Mouse (Mus musculus): ENCODE measurements at regions not wholly inside any gene's neighbourhood (a gene's known extent, or its start where the extent isn't known, plus 50 kb on each side); places are given as distances from the start of the nearest gene placed in this dataset.
"Not testable (repeated sequence)": the region's sequence is repeated elsewhere in the genome, so short reads cannot be mapped to it uniquely, and the experiment has no call there.

GRCm38 (mm10) chr16:82661015-82661414 lies 167.2 kb upstream of the Gm21833 start:
- peak; percentile 9 to 12 for DNase-seq (ENCODE audit: low spot score in 2 of 2)

GRCm38 (mm10) chr16:82674926-82675325 lies 153.3 kb upstream of the Gm21833 start:
- DNase-seq (ENCODE audit: low spot score in 2 of 2) = no peak

- DNase-seq (ENCODE audit: low spot score in 2 of 2) = not testable (repeated sequence)
These were observed 145.1 kb upstream of the Gm21833 start for GRCm38 (mm10) chr16:82683113-82683512.

- DNase-seq (ENCODE audit: low spot score in 2 of 2) = no peak
These were observed 127.3 kb upstream of the Gm21833 start for GRCm38 (mm10) chr16:82700922-82701321.

DNA sequence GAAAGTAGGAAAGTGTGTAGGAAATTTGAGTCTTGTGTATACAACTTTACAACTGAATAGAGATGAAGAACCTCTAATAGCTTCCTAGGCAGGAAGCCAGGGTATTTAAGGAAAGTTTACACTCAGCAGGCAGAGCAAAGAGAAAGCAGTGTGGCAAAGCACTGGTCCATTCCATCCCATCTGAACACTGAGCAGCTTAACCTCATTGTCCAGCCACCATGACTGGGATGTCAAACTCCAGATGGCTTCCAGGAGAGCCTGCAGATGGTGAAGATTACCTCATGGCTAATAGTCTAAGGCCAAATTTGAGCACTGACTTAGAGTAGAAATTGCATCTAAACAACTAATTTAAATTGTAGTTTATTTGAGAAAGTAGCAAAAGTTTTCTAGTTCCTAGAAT lies 117.0 kb upstream of the Gm21833 start:
- DNase-seq (ENCODE audit: low spot score in 2 of 2) = no peak

- no peak for DNase-seq (ENCODE audit: low spot score in 2 of 2)
These were observed 94.1 kb upstream of the Gm21833 start for GRCm38 (mm10) chr16:82734117-82734516.

- no peak for DNase-seq (ENCODE audit: low spot score in 2 of 2)
These were observed 69.7 kb upstream of the Gm21833 start for GRCm38 (mm10) chr16:82758466-82758865.
